Mouse (Mus musculus): ENCODE measurements around the gene Tnnt2. TPM values are rescaled to one million over a fixed set of nuclear protein-coding genes. Genes with fewer than 3 reads are reported as not detected.

Tnnt2 gene
- polyA plus RNA-seq, 1 experiment from 2014 or later, result 2.0 TPM

DNA sequence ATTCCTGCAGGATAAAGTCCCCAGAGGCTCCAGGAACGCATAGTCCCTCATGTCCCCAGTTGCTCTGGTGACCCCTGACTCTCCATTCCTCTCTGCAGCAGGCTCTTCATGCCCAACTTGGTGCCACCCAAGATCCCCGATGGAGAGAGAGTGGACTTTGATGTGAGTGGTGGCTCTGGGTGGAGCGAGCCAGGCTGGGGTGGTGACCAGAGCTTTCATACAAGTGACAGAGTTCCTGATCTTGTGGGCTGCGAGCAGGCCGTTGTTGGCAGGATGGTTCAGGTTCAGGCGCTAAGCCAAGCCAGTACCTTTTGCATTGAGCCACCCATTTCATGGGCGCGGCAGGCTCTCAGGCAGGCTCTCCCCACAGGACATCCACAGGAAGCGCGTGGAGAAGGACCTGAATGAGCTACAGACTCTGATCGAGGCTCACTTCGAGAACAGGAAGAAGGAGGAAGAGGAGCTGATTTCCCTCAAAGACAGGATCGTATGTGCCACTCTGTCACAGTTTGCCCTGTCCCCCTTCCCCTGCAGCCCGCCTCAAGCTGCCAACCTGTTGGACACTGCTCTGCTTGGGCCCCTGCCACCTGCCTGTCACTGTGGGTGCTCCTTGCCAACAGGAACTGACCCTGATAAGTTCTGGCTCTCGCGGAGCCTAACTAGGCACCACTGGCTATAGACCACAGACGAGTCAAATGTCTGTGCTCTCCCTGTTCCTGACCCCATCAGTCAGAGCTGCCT lies 11.6 kb downstream of the Tnnt2 start:
- ATAC-seq (ENCODE audit: low FRiP score, low TSS enrichment), result no peak
- WGBS, result 78% methylated on average over 17 of the region's 17 CpGs
- no peak overlapping the region for H3K4me3 ChIP-seq (ENCODE audit: low read length)
- no peaks in the 10 kb centered on the region for H3K27me3 ChIP-seq (ENCODE audit: control insufficient read depth, insufficient read depth, low read length)
- H3K27ac ChIP-seq (ENCODE audit: low read depth, low read length), result no peak overlapping the region
- H3K4me2 ChIP-seq (replicated peaks; ENCODE audit: low read depth, low read length), result no peak overlapping the region
- no peak overlapping the region for H3K9ac ChIP-seq (ENCODE audit: low read depth, low read length)
- H3K9me3 ChIP-seq (ENCODE audit: control insufficient read depth, low read length), result no peaks in the 10 kb centered on the region
- no peaks in the 10 kb centered on the region for H3K36me3 ChIP-seq (ENCODE audit: control insufficient read depth, insufficient read depth, low read length)
- no peaks in the 10 kb centered on the region for H3K4me1 ChIP-seq (ENCODE audit: control insufficient read depth, insufficient read depth, low read length)

DNA sequence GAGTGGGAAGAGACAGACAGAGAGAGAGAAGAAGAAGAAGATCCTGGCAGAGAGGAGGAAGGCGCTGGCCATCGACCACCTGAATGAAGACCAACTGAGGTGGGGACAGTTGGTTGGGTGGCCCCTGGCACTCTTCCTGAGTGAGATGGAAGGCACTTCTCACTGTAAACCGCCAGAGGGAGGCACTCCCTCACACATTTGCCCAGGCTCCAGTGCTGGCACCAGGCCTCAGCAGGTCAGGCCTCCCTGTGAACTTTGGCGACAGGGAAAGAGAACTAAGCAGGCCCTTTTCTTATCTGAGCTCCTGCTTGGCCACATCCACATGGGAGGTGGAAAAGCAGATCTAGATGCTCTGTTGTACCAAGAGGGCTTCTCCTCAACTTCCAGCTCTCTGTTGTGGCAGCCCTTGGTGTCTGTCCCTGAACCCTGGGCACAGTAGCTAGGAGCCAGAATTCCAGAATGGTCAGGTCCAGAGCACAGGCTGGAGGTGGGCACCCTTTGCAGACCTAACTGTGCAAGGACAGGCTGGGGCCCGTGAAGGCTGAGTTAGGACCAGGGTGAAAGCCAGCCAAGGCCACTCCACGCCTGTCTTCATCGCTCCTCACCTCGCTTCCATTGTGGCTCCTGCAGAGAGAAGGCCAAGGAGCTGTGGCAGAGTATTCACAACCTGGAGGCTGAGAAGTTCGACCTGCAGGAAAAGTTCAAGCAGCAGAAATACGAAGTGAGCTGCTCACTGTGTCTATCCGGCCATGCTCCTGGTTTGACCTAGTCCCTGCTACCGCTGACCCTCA lies 14.8 kb downstream of the Tnnt2 start:
- no peak overlapping the region for H3K4me2 ChIP-seq (replicated peaks; ENCODE audit: low read depth, low read length)
- H3K4me1 ChIP-seq (ENCODE audit: control insufficient read depth, insufficient read depth, low read length), result no peaks in the 10 kb centered on the region
- no peak overlapping the region for H3K27ac ChIP-seq (ENCODE audit: low read depth, low read length)
- H3K9ac ChIP-seq (ENCODE audit: low read depth, low read length), result no peak overlapping the region
- no peak for ATAC-seq (ENCODE audit: low FRiP score, low TSS enrichment)
- H3K9me3 ChIP-seq (ENCODE audit: control insufficient read depth, low read length), result no peaks in the 10 kb centered on the region
- no peaks in the 10 kb centered on the region for H3K27me3 ChIP-seq (ENCODE audit: control insufficient read depth, insufficient read depth, low read length)
- H3K4me3 ChIP-seq (ENCODE audit: low read length), result no peak overlapping the region
- H3K36me3 ChIP-seq (ENCODE audit: control insufficient read depth, insufficient read depth, low read length), result no peaks in the 10 kb centered on the region
- WGBS, result 67% methylated on average over 12 of the region's 12 CpGs

- Histone ChIP-seq H3K4me2 (replicated peaks; ENCODE audit: low read depth, low read length) (no peak overlapping the region), H3K9me3 (ENCODE audit: control insufficient read depth, low read length) (no peaks in the 10 kb centered on the region), H3K4me1 (ENCODE audit: control insufficient read depth, insufficient read depth, low read length) (no peaks in the 10 kb centered on the region), H3K27ac (ENCODE audit: low read depth, low read length) (no peak overlapping the region), H3K9ac (ENCODE audit: low read depth, low read length) (no peak overlapping the region), H3K36me3 (ENCODE audit: control insufficient read depth, insufficient read depth, low read length) (no peaks in the 10 kb centered on the region), H3K27me3 (ENCODE audit: control insufficient read depth, insufficient read depth, low read length) (no peaks in the 10 kb centered on the region), H3K4me3 (ENCODE audit: low read length) (no peak overlapping the region)
- ATAC-seq (ENCODE audit: low FRiP score, low TSS enrichment), result no peak
- 63% methylated on average over 13 of the region's 13 CpGs for WGBS
These were observed 16.0 kb downstream of the Tnnt2 start for GRCm38 (mm10) chr1:135852044-135852756.

- no peak for ATAC-seq (ENCODE audit: low FRiP score, low TSS enrichment)
- 92% methylated on average over 4 of the region's 4 CpGs for WGBS
- Histone ChIP-seq H3K9me3 (ENCODE audit: control insufficient read depth, low read length) (no peaks in the 10 kb centered on the region), H3K27ac (ENCODE audit: low read depth, low read length) (no peak overlapping the region), H3K4me1 (ENCODE audit: control insufficient read depth, insufficient read depth, low read length) (no peaks in the 10 kb centered on the region), H3K36me3 (ENCODE audit: control insufficient read depth, insufficient read depth, low read length) (no peaks in the 10 kb centered on the region), H3K9ac (ENCODE audit: low read depth, low read length) (no peak overlapping the region), H3K4me3 (ENCODE audit: low read length) (no peak overlapping the region), H3K27me3 (ENCODE audit: control insufficient read depth, insufficient read depth, low read length) (no peaks in the 10 kb centered on the region), H3K4me2 (replicated peaks; ENCODE audit: low read depth, low read length) (no peak overlapping the region)
These were observed 17.0 kb downstream of the Tnnt2 start for GRCm38 (mm10) chr1:135853200-135853599.

DNA sequence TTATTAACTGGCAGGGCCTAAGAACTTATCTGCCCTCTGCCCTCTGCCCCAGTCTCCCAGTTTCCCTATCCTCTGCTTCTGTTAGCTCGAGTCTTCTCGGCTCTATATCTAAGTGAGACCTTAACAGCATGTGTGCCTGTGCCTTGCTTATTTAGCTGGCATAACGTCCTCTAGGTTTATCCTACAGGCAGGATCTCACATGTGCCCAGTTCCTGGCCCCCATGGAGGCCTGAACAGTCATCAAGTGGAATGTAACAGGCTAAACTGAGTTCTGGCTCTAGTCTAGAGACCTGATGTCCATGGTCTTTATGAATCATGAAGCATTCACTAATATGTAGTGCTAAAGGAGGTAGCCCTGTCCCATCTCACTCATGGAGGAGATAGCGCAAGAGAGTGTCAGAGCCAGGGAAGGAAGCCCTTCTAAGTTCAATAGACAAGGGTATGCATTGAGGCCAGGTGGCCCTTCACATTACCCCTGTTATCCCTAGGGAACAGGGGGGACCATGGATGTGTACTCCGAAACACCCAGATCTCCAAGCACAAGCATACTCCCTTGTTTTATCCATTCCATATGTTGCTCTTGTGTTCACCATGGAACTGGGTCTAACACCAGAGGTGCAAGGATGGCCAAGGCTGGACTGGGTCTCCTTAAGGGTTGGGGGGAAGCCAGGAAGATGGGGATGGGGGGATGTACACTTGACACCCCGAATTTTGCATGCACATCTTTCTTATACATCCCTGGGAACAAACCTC lies 18.6 kb downstream of the Tnnt2 start:
- H3K4me1 ChIP-seq (ENCODE audit: control insufficient read depth, insufficient read depth, low read length), result no peaks in the 10 kb centered on the region
- H3K9ac ChIP-seq (ENCODE audit: low read depth, low read length), result no peak overlapping the region
- 85% methylated on average over 6 of the region's 6 CpGs for WGBS
- no peak for ATAC-seq (ENCODE audit: low FRiP score, low TSS enrichment)
- H3K36me3 ChIP-seq (ENCODE audit: control insufficient read depth, insufficient read depth, low read length), result no peaks in the 10 kb centered on the region
- H3K4me3 ChIP-seq (ENCODE audit: low read length), result no peak overlapping the region
- no peaks in the 10 kb centered on the region for H3K27me3 ChIP-seq (ENCODE audit: control insufficient read depth, insufficient read depth, low read length)
- H3K27ac ChIP-seq (ENCODE audit: low read depth, low read length), result no peak overlapping the region
- H3K4me2 ChIP-seq (replicated peaks; ENCODE audit: low read depth, low read length), result no peak overlapping the region
- H3K9me3 ChIP-seq (ENCODE audit: control insufficient read depth, low read length), result no peaks in the 10 kb centered on the region

DNA sequence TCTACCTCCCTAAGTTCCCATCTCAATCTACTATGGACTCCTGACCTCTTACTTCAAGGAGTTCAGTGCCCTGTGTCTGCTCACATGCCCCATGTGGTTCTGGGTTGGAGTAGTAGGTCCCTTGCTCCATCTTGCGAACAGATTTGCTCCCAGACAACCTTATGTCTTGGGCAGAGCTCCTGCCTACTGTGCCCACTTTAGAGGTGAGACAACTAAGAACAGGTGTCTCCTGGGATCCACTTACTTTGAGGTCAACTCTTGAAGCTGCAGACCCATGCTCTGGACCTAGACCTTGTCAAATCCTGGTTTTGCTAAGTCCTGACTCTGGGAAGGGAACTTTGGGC lies 19.2 kb downstream of the Tnnt2 start:
- 85% methylated on average over 1 of the region's 1 CpGs for WGBS
- no peaks in the 10 kb centered on the region for H3K9me3 ChIP-seq (ENCODE audit: control insufficient read depth, low read length)

DNA sequence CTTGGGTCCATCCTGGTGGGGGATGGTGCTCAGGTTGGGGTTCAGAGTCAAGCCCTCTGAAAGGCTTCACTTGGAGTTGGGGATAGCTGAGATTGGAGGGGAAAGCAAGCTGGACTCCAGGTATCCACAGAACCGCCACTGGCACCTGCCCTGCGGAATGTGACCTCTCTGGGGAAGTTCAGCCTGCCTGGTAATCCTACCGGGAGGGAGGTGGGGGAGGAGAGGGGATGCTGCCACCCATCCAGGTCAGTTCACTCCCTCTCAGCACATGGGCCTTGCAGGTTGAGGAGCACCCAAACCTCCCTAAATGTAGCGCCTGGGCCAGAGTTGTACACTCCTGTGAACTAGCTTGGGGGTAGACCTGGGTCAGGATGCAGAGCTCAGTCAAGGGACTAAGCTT lies 19.9 kb downstream of the Tnnt2 start:
- no peak for ATAC-seq (ENCODE audit: low FRiP score, low TSS enrichment)
- Histone ChIP-seq H3K27ac (ENCODE audit: low read depth, low read length) (no peak overlapping the region), H3K9ac (ENCODE audit: low read depth, low read length) (no peak overlapping the region), H3K36me3 (ENCODE audit: control insufficient read depth, insufficient read depth, low read length) (no peaks in the 10 kb centered on the region), H3K27me3 (ENCODE audit: control insufficient read depth, insufficient read depth, low read length) (no peaks in the 10 kb centered on the region), H3K4me1 (ENCODE audit: control insufficient read depth, insufficient read depth, low read length) (no peaks in the 10 kb centered on the region), H3K9me3 (ENCODE audit: control insufficient read depth, low read length) (no peaks in the 10 kb centered on the region), H3K4me2 (replicated peaks; ENCODE audit: low read depth, low read length) (no peak overlapping the region), H3K4me3 (ENCODE audit: low read length) (no peak overlapping the region)
- WGBS, result 59% methylated on average over 3 of the region's 4 CpGs

More for the DNA sequence above, 19.2 kb downstream of the Tnnt2 start:
- H3K4me2 ChIP-seq (replicated peaks; ENCODE audit: low read depth, low read length), result no peak overlapping the region
- H3K27me3 ChIP-seq (ENCODE audit: control insufficient read depth, insufficient read depth, low read length), result no peaks in the 10 kb centered on the region
- no peak for ATAC-seq (ENCODE audit: low FRiP score, low TSS enrichment)
- no peak overlapping the region for H3K9ac ChIP-seq (ENCODE audit: low read depth, low read length)
- no peaks in the 10 kb centered on the region for H3K4me1 ChIP-seq (ENCODE audit: control insufficient read depth, insufficient read depth, low read length)
- no peak overlapping the region for H3K27ac ChIP-seq (ENCODE audit: low read depth, low read length)
- H3K4me3 ChIP-seq (ENCODE audit: low read length), result no peak overlapping the region
- H3K36me3 ChIP-seq (ENCODE audit: control insufficient read depth, insufficient read depth, low read length), result no peaks in the 10 kb centered on the region

DNA sequence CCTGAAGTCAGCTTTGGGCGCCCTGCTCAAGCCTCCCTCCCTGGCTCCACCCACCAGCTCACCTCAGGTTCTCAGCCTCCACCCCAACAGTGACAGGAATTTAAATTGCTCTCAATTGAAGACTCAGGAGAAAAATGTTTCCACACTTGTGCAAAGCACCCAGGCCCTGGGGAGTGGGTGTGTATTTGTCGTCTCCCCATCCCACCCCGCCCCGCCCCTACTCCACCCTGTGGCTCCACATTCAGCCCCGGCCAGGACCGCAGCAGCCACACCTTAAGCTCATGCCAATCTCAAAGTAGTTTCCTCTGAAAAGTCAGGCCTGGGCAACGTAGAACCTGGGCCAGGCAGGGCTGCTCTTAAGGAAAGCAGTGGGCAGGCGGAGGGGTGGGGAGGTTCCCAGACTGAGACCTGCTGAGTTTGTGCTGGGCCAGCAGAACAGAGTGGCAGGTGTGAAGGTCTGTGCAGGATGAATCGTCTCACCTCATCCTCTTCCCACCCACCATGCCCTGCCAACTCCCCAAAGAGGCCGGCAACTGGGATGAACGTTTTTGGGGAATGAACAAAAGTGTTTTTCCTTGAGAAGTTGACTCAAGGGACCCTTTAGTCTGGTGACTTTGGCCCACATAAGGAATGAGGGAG lies 21.1 kb downstream of the Tnnt2 start:
- H3K4me3 ChIP-seq (ENCODE audit: low read length), result no peak overlapping the region
- no peaks in the 10 kb centered on the region for H3K4me1 ChIP-seq (ENCODE audit: control insufficient read depth, insufficient read depth, low read length)
- no peaks in the 10 kb centered on the region for H3K36me3 ChIP-seq (ENCODE audit: control insufficient read depth, insufficient read depth, low read length)
- no peaks in the 10 kb centered on the region for H3K9me3 ChIP-seq (ENCODE audit: control insufficient read depth, low read length)
- no peak overlapping the region for H3K4me2 ChIP-seq (replicated peaks; ENCODE audit: low read depth, low read length)
- ATAC-seq (ENCODE audit: low FRiP score, low TSS enrichment), result no peak
- no peak overlapping the region for H3K27ac ChIP-seq (ENCODE audit: low read depth, low read length)
- H3K27me3 ChIP-seq (ENCODE audit: control insufficient read depth, insufficient read depth, low read length), result no peaks in the 10 kb centered on the region
- WGBS, result 58% methylated on average over 11 of the region's 11 CpGs
- H3K9ac ChIP-seq (ENCODE audit: low read depth, low read length), result no peak overlapping the region

Measured in kidney, embryonic 14.5 days (tissue).